Mouse (Mus musculus): ENCODE results near the gene D17Wsu92e.

GRCm38 (mm10) chr17:27721125-27721664 is 99.3 kb downstream of the D17Wsu92e start:
- TF ChIP-seq CTCF (IDR thresholded peaks at IDR 0.05; ENCODE audit: control insufficient read depth, insufficient read depth, insufficient read length) (no peak), MAX (IDR thresholded peaks at IDR 0.05) (no peak), CEBPB (IDR thresholded peaks at IDR 0.05; ENCODE audit: low read depth) (no peak), MYOD1 (IDR thresholded peaks at IDR 0.05; ENCODE audit: control insufficient read depth, insufficient read length, low read depth) (no peak), USF1 (IDR thresholded peaks at IDR 0.05; ENCODE audit: low read depth) (no peak)

All from C2C12 (cell line).